Mouse (Mus musculus) myocyte (in vitro differentiated cells): ENCODE measurements around the gene Kdm1a. TPM values are rescaled to one million over a fixed set of nuclear protein-coding genes. Genes with fewer than 3 reads are reported as not detected.

Source experiments
- H3K27me3 ChIP-seq: one replicate; pipeline ENCODE4 v1.6.1; 2011; ENCODE audit not compliant: control insufficient read depth, insufficient read depth, insufficient read length
- H3K36me3 ChIP-seq: one replicate; pipeline ENCODE4 v1.6.1; 2011; ENCODE audit not compliant: control insufficient read depth, insufficient read depth
- H3K4me2 ChIP-seq: one replicate; pipeline ENCODE4 v1.6.1; 2011; ENCODE audit warnings: low read depth, control low read depth
- H3K4me3 ChIP-seq: one replicate; pipeline ENCODE4 v1.5.1; 2011; ENCODE audit warnings: mild to moderate bottlenecking, control low read depth, moderate library complexity
- H3K79me2 ChIP-seq: one replicate; pipeline ENCODE4 v1.6.1; 2011; ENCODE audit not compliant: control insufficient read depth, insufficient read depth
- H3ac ChIP-seq: one replicate; pipeline ENCODE4 v1.6.1; 2011; ENCODE audit not compliant: control insufficient read depth, insufficient read length
- CEBPB ChIP-seq: IDR thresholded peaks from 2 replicates; pipeline ENCODE4 v1.6.1; 2011; ENCODE audit warnings: mild to moderate bottlenecking, moderate library complexity; ENCODE audit not compliant: poor library complexity, insufficient read depth, severe bottlenecking
- E2F4 ChIP-seq: IDR thresholded peaks from one replicate; pipeline ENCODE4 v1.6.1; 2011; ENCODE audit warnings: mild to moderate bottlenecking, control low read depth, moderate library complexity; ENCODE audit not compliant: insufficient read depth
- MAX ChIP-seq: IDR thresholded peaks from one replicate; pipeline ENCODE4 v1.6.1; 2011; ENCODE audit warnings: low read depth, mild to moderate bottlenecking, control low read depth
- MYOD1 ChIP-seq, 3 experiments: IDR thresholded peaks; one replicate each; pipeline ENCODE4 v1.6.1; 2011; ENCODE audit warnings: control low read depth in 2 of 3, low read depth in 2 of 3, mild to moderate bottlenecking in 2 of 3, moderate library complexity in 1 of 3; ENCODE audit not compliant: insufficient read length in 2 of 3, control insufficient read depth in 1 of 3
- MYOG ChIP-seq, 3 experiments: IDR thresholded peaks; one replicate each; pipeline ENCODE4 v1.6.1; 2011; ENCODE audit warnings: control low read depth in 2 of 3, low read depth in 2 of 3, mild to moderate bottlenecking in 2 of 3; ENCODE audit not compliant: insufficient read length in 2 of 3, control insufficient read depth in 1 of 3, insufficient read depth in 1 of 3
- POLR2A ChIP-seq: IDR thresholded peaks from one replicate; pipeline ENCODE4 v1.6.1; 2011; ENCODE audit warnings: low read depth, mild to moderate bottlenecking, control low read depth, moderate library complexity; ENCODE audit not compliant: insufficient read length
- POLR2AphosphoS2 ChIP-seq: IDR thresholded peaks from one replicate; pipeline ENCODE4 v1.6.1; 2011; ENCODE audit warnings: low read depth, control low read depth; ENCODE audit not compliant: insufficient read length
- REST ChIP-seq: IDR thresholded peaks from one replicate; pipeline ENCODE4 v1.6.1; 2011; ENCODE audit warnings: mild to moderate bottlenecking, control low read depth, moderate library complexity; ENCODE audit not compliant: insufficient read depth, insufficient read length
- SRF ChIP-seq: IDR thresholded peaks from one replicate; pipeline ENCODE4 v1.6.1; 2011; ENCODE audit warnings: low read depth; ENCODE audit not compliant: control insufficient read depth, insufficient read length
- TCF12 ChIP-seq: IDR thresholded peaks from one replicate; pipeline ENCODE4 v1.6.1; 2011; ENCODE audit warnings: mild to moderate bottlenecking, control low read depth; ENCODE audit not compliant: poor library complexity, insufficient read depth, severe bottlenecking
- TCF3 ChIP-seq: IDR thresholded peaks from one replicate; pipeline ENCODE4 v1.6.1; 2011; ENCODE audit warnings: low read depth, control low read depth; ENCODE audit not compliant: insufficient read length
- USF1 ChIP-seq: IDR thresholded peaks from one replicate; pipeline ENCODE4 v1.6.1; 2011; ENCODE audit warnings: low read depth, mild to moderate bottlenecking, control low read depth, moderate library complexity
- polyA plus RNA-seq: library from polyadenylated mRNA; unstranded; fragments of >200 nt; fragmentation: generic; extraction: Trizol; gene quantifications from one replicate; pipeline ENCODE4 v1.2.1, GENCODE M21; 2012; ENCODE audit warnings: missing spikeins

Gene Kdm1a
- polyA plus RNA-seq, 1 experiment, result 52.8 TPM

DNA sequence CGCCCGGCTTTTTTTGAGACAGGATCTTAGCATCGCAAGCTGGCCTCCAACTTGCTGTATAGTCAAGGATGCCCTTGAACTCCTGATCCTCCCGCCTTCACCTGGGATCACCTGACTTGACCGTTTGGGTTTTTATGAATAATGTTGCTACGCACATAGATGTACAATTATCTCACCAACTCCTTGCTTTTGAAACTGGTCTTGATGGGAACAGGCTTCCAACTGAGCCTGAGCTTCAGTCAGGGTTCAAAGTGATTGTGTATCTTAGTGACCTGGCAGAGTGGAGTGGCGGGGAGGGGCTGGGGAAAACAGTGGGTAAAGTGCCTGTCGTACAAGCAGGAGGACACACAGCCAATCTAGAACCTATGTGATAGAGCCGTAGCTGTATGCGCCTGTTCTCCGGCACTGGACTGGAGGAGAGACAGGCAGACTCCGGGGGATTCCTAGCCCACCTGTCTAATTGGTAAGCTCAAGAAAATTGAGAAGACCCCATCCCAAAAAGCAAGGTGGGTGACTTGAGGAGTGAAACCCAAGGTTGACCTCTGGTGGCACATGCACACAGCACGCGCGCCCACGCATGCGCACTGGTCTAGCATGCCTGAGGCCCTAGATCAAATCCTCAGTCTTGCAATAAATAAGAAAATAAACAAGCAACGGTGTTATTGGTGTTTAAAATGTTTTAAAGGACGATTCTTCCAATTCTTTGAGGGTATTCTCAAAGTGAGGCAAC is 3.4 kb upstream of the Kdm1a start:
- H3K27me3 ChIP-seq, result no peaks in the 10 kb centered on the region
- no peak overlapping the region for H3K4me3 ChIP-seq
- H3ac ChIP-seq, result no peak overlapping the region
- TF ChIP-seq REST (no peak), MYOD1 (IDR thresholded peaks at IDR 0.05; ENCODE audit: control insufficient read depth in 1 of 3, insufficient read length in 2 of 3, low read depth in 2 of 3) (no peak), MAX (no peak), POLR2A (no peak)
- peaks cover 12% of the 10 kb centered on the region for H3K79me2 ChIP-seq
- H3K36me3 ChIP-seq, result no peaks in the 10 kb centered on the region
- no peak overlapping the region for H3K4me2 ChIP-seq

DNA sequence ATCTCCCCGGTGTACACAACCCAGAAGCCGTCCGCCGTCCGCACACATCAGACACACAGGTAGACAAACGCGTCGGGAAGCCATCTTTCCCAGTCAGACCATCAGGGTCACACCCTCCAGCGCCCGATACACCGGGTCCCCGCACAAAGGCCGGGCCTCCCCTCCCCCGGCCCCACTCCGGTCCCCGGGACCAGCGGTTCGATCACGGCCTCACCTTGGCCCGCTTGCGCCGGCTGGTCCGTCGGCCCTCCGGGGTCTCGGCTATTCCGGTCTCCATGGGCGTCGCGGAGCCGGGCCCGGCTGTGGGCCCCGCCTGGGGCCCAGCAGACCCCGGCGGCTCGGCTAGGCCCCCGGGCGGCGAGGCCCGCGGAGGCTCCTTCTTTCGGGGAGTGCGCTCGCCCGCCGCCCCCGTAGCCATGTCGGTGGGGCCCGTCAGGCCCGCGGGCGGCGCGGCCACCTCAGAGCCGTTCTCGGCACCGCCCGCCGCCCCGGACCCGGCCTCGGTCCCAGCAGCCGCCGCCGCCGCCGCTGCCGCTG is 437 bp downstream of the Kdm1a start:
- Histone ChIP-seq H3K79me2 (peaks cover 47% of the 10 kb centered on the region), H3K27me3 (no peaks in the 10 kb centered on the region), H3K4me3 (peak overlapping the region; percentile 64), H3K4me2 (no peak overlapping the region), H3K36me3 (no peaks in the 10 kb centered on the region), H3ac (peak overlapping the region; percentile 90)
- no peak for TF ChIP-seq MYOD1 (IDR thresholded peaks at IDR 0.05; ENCODE audit: control insufficient read depth in 1 of 3, insufficient read length in 2 of 3, low read depth in 2 of 3)
- TF ChIP-seq USF1, result no peak
- no peak for TF ChIP-seq POLR2A
- no peak for TF ChIP-seq TCF3
- no peak for TF ChIP-seq MAX
- TF ChIP-seq SRF, result no peak

DNA sequence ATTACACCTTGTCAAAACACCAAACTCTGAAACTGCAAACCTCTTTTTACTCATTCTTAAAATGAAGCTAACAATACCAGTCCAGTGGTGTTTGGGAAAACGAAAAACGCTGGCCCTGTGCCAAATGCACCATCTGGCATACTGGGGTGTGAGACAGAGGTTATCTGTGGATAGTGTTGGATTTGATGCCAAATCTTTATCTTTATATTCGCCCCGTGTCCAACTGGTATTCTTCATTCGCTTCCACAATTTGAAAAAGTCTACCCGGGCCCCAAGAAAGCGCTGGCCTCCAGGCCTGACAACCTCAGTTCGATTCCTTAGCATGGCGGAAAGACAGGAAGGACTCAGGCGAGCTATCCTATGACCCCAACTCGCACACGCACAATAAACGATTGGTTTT is 1.0 kb downstream of the Kdm1a start:
- Histone ChIP-seq H3K27me3 (no peaks in the 10 kb centered on the region), H3K4me2 (peak overlapping the region; percentile 68), H3K36me3 (no peaks in the 10 kb centered on the region), H3K4me3 (peak overlapping the region; percentile 64), H3K79me2 (peaks cover 53% of the 10 kb centered on the region), H3ac (peak overlapping the region; percentile 90)
- TF ChIP-seq USF1 (no peak), CEBPB (no peak), TCF3 (no peak), TCF12 (no peak), POLR2AphosphoS2 (no peak), MYOG (IDR thresholded peaks at IDR 0.05; ENCODE audit: control insufficient read depth in 1 of 3, insufficient read depth in 1 of 3, insufficient read length in 2 of 3, low read depth in 2 of 3) (no peak), MYOD1 (IDR thresholded peaks at IDR 0.05; ENCODE audit: control insufficient read depth in 1 of 3, insufficient read length in 2 of 3, low read depth in 2 of 3) (no peak), MAX (no peak), REST (no peak), POLR2A (no peak), E2F4 (no peak), SRF (no peak)

DNA sequence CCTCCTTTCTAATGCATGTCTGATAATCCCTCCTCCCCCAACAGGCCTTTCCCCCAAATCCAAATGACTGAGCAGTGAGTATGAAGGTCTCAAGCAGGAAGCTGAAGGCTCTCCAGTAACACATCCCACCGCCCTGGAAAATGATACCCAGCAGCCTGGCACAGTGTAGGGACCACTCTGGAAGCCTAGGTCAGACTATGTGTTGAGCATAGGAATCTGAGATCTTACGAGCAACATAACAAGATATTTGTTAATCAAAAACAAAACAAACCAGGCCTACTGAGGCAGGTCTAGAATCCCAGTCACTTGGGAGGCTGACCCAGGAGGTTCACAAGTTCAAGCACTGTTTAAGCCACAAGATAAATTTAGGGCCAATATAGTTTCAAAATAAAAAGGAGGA is 2.0 kb downstream of the Kdm1a start:
- Histone ChIP-seq H3K27me3 (no peaks in the 10 kb centered on the region), H3K79me2 (peaks cover 62% of the 10 kb centered on the region), H3ac (no peak overlapping the region), H3K36me3 (no peaks in the 10 kb centered on the region), H3K4me3 (peak overlapping the region; percentile 64), H3K4me2 (peak overlapping the region; percentile 68)
- TF ChIP-seq REST (no peak), E2F4 (no peak), MYOD1 (IDR thresholded peaks at IDR 0.05; ENCODE audit: control insufficient read depth in 1 of 3, insufficient read length in 2 of 3, low read depth in 2 of 3) (no peak), USF1 (no peak), POLR2A (no peak), TCF12 (no peak), MYOG (IDR thresholded peaks at IDR 0.05; ENCODE audit: control insufficient read depth in 1 of 3, insufficient read depth in 1 of 3, insufficient read length in 2 of 3, low read depth in 2 of 3) (no peak), SRF (no peak), POLR2AphosphoS2 (no peak), TCF3 (no peak), CEBPB (no peak), MAX (no peak)

DNA sequence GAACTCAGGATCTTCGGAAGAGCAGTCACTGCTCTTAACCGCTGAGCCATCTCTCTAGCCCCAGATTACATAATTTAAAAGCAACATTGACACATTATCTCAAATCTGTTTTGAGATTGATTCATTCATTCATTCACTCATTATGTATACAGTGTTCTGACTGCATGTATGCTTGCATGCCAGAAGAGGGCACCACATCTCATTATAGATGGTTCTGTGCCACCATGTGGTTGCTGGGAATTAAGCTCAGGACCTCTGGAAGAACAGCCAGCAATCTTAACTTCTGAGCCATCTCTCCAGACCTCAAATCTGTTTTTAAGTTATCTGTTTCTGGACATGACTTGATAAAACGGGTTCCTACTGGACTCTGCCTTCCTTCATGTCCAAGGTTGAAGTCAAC is 2.7 kb downstream of the Kdm1a start:
- H3K27me3 ChIP-seq, result no peaks in the 10 kb centered on the region
- H3ac ChIP-seq, result no peak overlapping the region
- peaks cover 69% of the 10 kb centered on the region for H3K79me2 ChIP-seq
- H3K4me2 ChIP-seq, result no peak overlapping the region
- no peak for TF ChIP-seq MAX
- no peak for TF ChIP-seq TCF3
- TF ChIP-seq POLR2A, result no peak
- no peak for TF ChIP-seq POLR2AphosphoS2
- TF ChIP-seq MYOD1 (IDR thresholded peaks at IDR 0.05; ENCODE audit: control insufficient read depth in 1 of 3, insufficient read length in 2 of 3, low read depth in 2 of 3), result no peak
- no peak for TF ChIP-seq CEBPB
- TF ChIP-seq TCF12, result no peak
- no peak for TF ChIP-seq E2F4
- no peak for TF ChIP-seq SRF
- no peak for TF ChIP-seq REST
- no peak for TF ChIP-seq USF1
- no peak for TF ChIP-seq MYOG (IDR thresholded peaks at IDR 0.05; ENCODE audit: control insufficient read depth in 1 of 3, insufficient read depth in 1 of 3, insufficient read length in 2 of 3, low read depth in 2 of 3)
- no peak overlapping the region for H3K4me3 ChIP-seq
- H3K36me3 ChIP-seq, result no peaks in the 10 kb centered on the region
